Mouse (Mus musculus): ENCODE results near the gene Slc38a3. TPM values are rescaled to one million over a fixed set of nuclear protein-coding genes. Genes with fewer than 3 reads are reported as not detected.

Slc38a3 gene
- polyA plus RNA-seq, 1 experiment from 2014 or later = 14.6 TPM

- 1% methylated on average over 39 of the region's 39 CpGs for WGBS
Measured at GRCm38 (mm10) chr9:107675671-107676301, 6.5 kb upstream of the Slc38a3 start.

GRCm38 (mm10) chr9:107674609-107675429 lies 5.5 kb upstream of the Slc38a3 start:
- no peaks in the 10 kb centered on the region for H3K9me3 ChIP-seq (replicated peaks)
- peaks cover 19% of the 10 kb centered on the region for H3K4me1 ChIP-seq
- H3K9ac ChIP-seq = no peak overlapping the region
- no peak overlapping the region for H3K4me3 ChIP-seq
- no peak overlapping the region for H3K27ac ChIP-seq
- 58% methylated on average over 9 of the region's 9 CpGs for WGBS
- ATAC-seq = no peak
- no peaks in the 10 kb centered on the region for H3K36me3 ChIP-seq (ENCODE audit: poor library complexity, severe bottlenecking)
- H3K27me3 ChIP-seq = peaks cover 46% of the 10 kb centered on the region
- H3K4me2 ChIP-seq = no peak overlapping the region

More at GRCm38 (mm10) chr9:107675671-107676301, 6.5 kb upstream of the Slc38a3 start:
- peak overlapping the region; percentile 54 for H3K9ac ChIP-seq
- peaks cover 46% of the 10 kb centered on the region for H3K27me3 ChIP-seq
- no peak overlapping the region for H3K27ac ChIP-seq
- H3K36me3 ChIP-seq (ENCODE audit: poor library complexity, severe bottlenecking) = no peaks in the 10 kb centered on the region
- no peaks in the 10 kb centered on the region for H3K9me3 ChIP-seq (replicated peaks)
- H3K4me2 ChIP-seq = peak overlapping the region; percentile 67
- H3K4me1 ChIP-seq = peaks cover 19% of the 10 kb centered on the region
- peak overlapping the region; percentile 33 for H3K4me3 ChIP-seq
- peak; percentile 79 for ATAC-seq

- H3K9me3 ChIP-seq (replicated peaks) = no peaks in the 10 kb centered on the region
- WGBS = 66% methylated on average over 5 of the region's 5 CpGs
- H3K27ac ChIP-seq = no peak overlapping the region
- H3K4me3 ChIP-seq = no peak overlapping the region
- H3K36me3 ChIP-seq (ENCODE audit: poor library complexity, severe bottlenecking) = no peaks in the 10 kb centered on the region
- H3K4me1 ChIP-seq = peaks cover 31% of the 10 kb centered on the region
- no peak overlapping the region for H3K9ac ChIP-seq
- no peak overlapping the region for H3K4me2 ChIP-seq
- peaks cover 50% of the 10 kb centered on the region for H3K27me3 ChIP-seq
- ATAC-seq = no peak
Measured at GRCm38 (mm10) chr9:107670259-107670658, 929 bp upstream of the Slc38a3 start.

GRCm38 (mm10) chr9:107668916-107669315 lies 414 bp downstream of the Slc38a3 start:
- H3K27ac ChIP-seq = no peak overlapping the region
- no peak overlapping the region for H3K9ac ChIP-seq
- no peak for ATAC-seq
- no peaks in the 10 kb centered on the region for H3K9me3 ChIP-seq (replicated peaks)
- peaks cover 32% of the 10 kb centered on the region for H3K4me1 ChIP-seq
- peaks cover 43% of the 10 kb centered on the region for H3K27me3 ChIP-seq
- no peaks in the 10 kb centered on the region for H3K36me3 ChIP-seq (ENCODE audit: poor library complexity, severe bottlenecking)
- H3K4me2 ChIP-seq = no peak overlapping the region
- H3K4me3 ChIP-seq = no peak overlapping the region
- WGBS = 59% methylated on average over 3 of the region's 3 CpGs

GRCm38 (mm10) chr9:107668011-107668410 lies 1.3 kb downstream of the Slc38a3 start:
- Histone ChIP-seq H3K9me3 (replicated peaks) (no peaks in the 10 kb centered on the region), H3K4me2 (no peak overlapping the region)

GRCm38 (mm10) chr9:107667219-107667618 lies 2.1 kb downstream of the Slc38a3 start:
- peaks cover 43% of the 10 kb centered on the region for H3K27me3 ChIP-seq
- peak overlapping the region; percentile 59 for H3K9ac ChIP-seq
- H3K36me3 ChIP-seq (ENCODE audit: poor library complexity, severe bottlenecking) = no peaks in the 10 kb centered on the region
- H3K4me2 ChIP-seq = peak overlapping the region; percentile 81
- under 1% methylated on average over 24 of the region's 24 CpGs for WGBS
- H3K4me1 ChIP-seq = peaks cover 40% of the 10 kb centered on the region
- peak overlapping the region; percentile 40 for H3K4me3 ChIP-seq
- ATAC-seq = peak; percentile 93
- H3K9me3 ChIP-seq (replicated peaks) = no peaks in the 10 kb centered on the region
- H3K27ac ChIP-seq = no peak overlapping the region; the same call in 1 of the 2 replicates

More at GRCm38 (mm10) chr9:107668011-107668410, 1.3 kb downstream of the Slc38a3 start:
- Histone ChIP-seq H3K9ac (no peak overlapping the region), H3K4me3 (no peak overlapping the region), H3K27me3 (peaks cover 43% of the 10 kb centered on the region), H3K36me3 (ENCODE audit: poor library complexity, severe bottlenecking) (no peaks in the 10 kb centered on the region), H3K4me1 (peaks cover 40% of the 10 kb centered on the region), H3K27ac (no peak overlapping the region)
- 30% methylated on average over 8 of the region's 8 CpGs for WGBS
- no peak for ATAC-seq

- no peaks in the 10 kb centered on the region for H3K9me3 ChIP-seq (replicated peaks)
- peak overlapping the region; percentile 59 for H3K9ac ChIP-seq
- peak overlapping the region; percentile 40 for H3K4me3 ChIP-seq
- H3K27ac ChIP-seq = no peak overlapping the region; the same call in 1 of the 2 replicates
- WGBS = under 1% methylated on average over 30 of the region's 30 CpGs
- H3K27me3 ChIP-seq = peaks cover 43% of the 10 kb centered on the region
- H3K36me3 ChIP-seq (ENCODE audit: poor library complexity, severe bottlenecking) = no peaks in the 10 kb centered on the region
- peaks cover 40% of the 10 kb centered on the region for H3K4me1 ChIP-seq
- H3K4me2 ChIP-seq = peak overlapping the region; percentile 81
- peak; percentile 13 for ATAC-seq
Measured at GRCm38 (mm10) chr9:107666751-107667205, 2.6 kb downstream of the Slc38a3 start.

- Histone ChIP-seq H3K4me3 (no peak overlapping the region), H3K36me3 (ENCODE audit: poor library complexity, severe bottlenecking) (no peaks in the 10 kb centered on the region), H3K4me2 (no peak overlapping the region), H3K4me1 (peaks cover 47% of the 10 kb centered on the region), H3K9me3 (replicated peaks) (no peaks in the 10 kb centered on the region), H3K27me3 (peaks cover 43% of the 10 kb centered on the region), H3K27ac (no peak overlapping the region), H3K9ac (no peak overlapping the region)
- no peak for ATAC-seq
- 83% methylated on average over 7 of the region's 7 CpGs for whole genome bisulfite sequencing
Measured at GRCm38 (mm10) chr9:107665308-107665707, 4.0 kb downstream of the Slc38a3 start.

GRCm38 (mm10) chr9:107663525-107663924 lies 5.8 kb downstream of the Slc38a3 start:
- Histone ChIP-seq H3K36me3 (ENCODE audit: poor library complexity, severe bottlenecking) (no peaks in the 10 kb centered on the region), H3K27me3 (peaks cover 36% of the 10 kb centered on the region), H3K4me2 (0 out of 2 replicates have a peak overlapping the region, but pooled peaks have one; percentile 14), H3K4me3 (no peak overlapping the region), H3K4me1 (peaks cover 57% of the 10 kb centered on the region), H3K9ac (peak overlapping the region; percentile 34; the same call in 1 of the 2 replicates), H3K9me3 (replicated peaks) (no peaks in the 10 kb centered on the region), H3K27ac (no peak overlapping the region)
- ATAC-seq = no peak
- 55% methylated on average over 9 of the region's 9 CpGs for WGBS

- no peak for ATAC-seq
- Histone ChIP-seq H3K9ac (no peak overlapping the region), H3K36me3 (ENCODE audit: poor library complexity, severe bottlenecking) (no peaks in the 10 kb centered on the region), H3K27me3 (peaks cover 26% of the 10 kb centered on the region), H3K9me3 (replicated peaks) (no peaks in the 10 kb centered on the region), H3K4me1 (peaks cover 48% of the 10 kb centered on the region), H3K4me3 (no peak overlapping the region), H3K4me2 (no peak overlapping the region), H3K27ac (no peak overlapping the region)
- whole genome bisulfite sequencing = 86% methylated on average over 8 of the region's 8 CpGs
Measured at GRCm38 (mm10) chr9:107662342-107662741, 7.0 kb downstream of the Slc38a3 start.

GRCm38 (mm10) chr9:107660777-107661176 lies 8.6 kb downstream of the Slc38a3 start:
- Histone ChIP-seq H3K4me2 (no peak overlapping the region), H3K4me1 (peaks cover 33% of the 10 kb centered on the region), H3K9me3 (replicated peaks) (no peaks in the 10 kb centered on the region), H3K36me3 (ENCODE audit: poor library complexity, severe bottlenecking) (no peaks in the 10 kb centered on the region), H3K9ac (no peak overlapping the region), H3K27me3 (peaks cover 11% of the 10 kb centered on the region), H3K27ac (no peak overlapping the region), H3K4me3 (no peak overlapping the region)
- 71% methylated on average over 3 of the region's 3 CpGs for WGBS
- ATAC-seq = no peak

- ATAC-seq = peak; percentile 37
- Histone ChIP-seq H3K9me3 (replicated peaks) (no peaks in the 10 kb centered on the region), H3K4me2 (peak overlapping the region; percentile 5; the same call in 1 of the 2 replicates), H3K4me1 (peaks cover 30% of the 10 kb centered on the region), H3K9ac (0 out of 2 replicates have a peak overlapping the region, but pooled peaks have one; percentile 37), H3K36me3 (ENCODE audit: poor library complexity, severe bottlenecking) (no peaks in the 10 kb centered on the region), H3K27me3 (peaks cover 3% of the 10 kb centered on the region), H3K4me3 (no peak overlapping the region), H3K27ac (peak overlapping the region; percentile 71)
- 71% methylated on average over 3 of the region's 3 CpGs for WGBS
Measured at GRCm38 (mm10) chr9:107659961-107660360, 9.4 kb downstream of the Slc38a3 start.
